Mouse (Mus musculus) cerebellum, adult 2 months (tissue): ENCODE measurements at regions not wholly inside any gene's neighbourhood (a gene's known extent, or its start where the extent isn't known, plus 50 kb on each side); places are given as distances from the start of the nearest gene placed in this dataset.

Experiments used
- CTCF ChIP-seq: fragments of 200-500 bp; IDR thresholded peaks from 2 replicates; pipeline ENCODE4 v1.5.1; 2011; ENCODE audit warnings: low read depth, mild to moderate bottlenecking, control low read depth, low read length, moderate library complexity, borderline replicate concordance; ENCODE audit not compliant: insufficient read depth
- POLR2A ChIP-seq: fragments of 200-500 bp; IDR thresholded peaks from 2 replicates; pipeline ENCODE4 v1.6.1; 2011; ENCODE audit warnings: low read length, control low read depth, borderline replicate concordance; ENCODE audit not compliant: insufficient read depth

DNA sequence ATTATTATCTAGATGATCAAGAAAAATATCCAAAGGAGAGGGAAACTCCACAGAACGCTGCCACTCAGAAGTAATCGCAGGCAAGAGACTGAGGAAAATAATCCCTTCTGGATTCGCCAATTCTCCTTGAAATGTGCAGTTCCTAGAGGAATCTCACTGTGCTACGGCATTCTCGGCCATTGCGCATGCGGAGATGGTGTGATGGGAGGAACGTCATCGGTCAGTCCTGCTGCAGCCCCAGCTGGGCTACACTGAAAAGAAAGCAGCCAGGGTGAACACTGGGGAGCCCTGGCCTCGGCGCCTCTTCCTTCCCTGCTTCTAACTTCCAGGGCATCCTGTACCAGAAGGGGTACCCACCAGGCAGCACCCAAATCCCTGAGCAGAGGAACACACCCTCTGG is 548.0 kb upstream of the Gm19410 start:
- TF ChIP-seq CTCF = no peak
- no peak for TF ChIP-seq POLR2A
